Mouse (Mus musculus) kidney, postnatal 0 days (tissue): ENCODE measurements around the gene Sf3b3. TPM values are rescaled to one million over a fixed set of nuclear protein-coding genes. Genes with fewer than 3 reads are reported as not detected.

ENCODE experiments used
- ATAC-seq: fragments of 200-750 bp; cut with Nextera tagmentation; replicated peaks from 2 replicates; pipeline ENCODE4 v1.8.0; 2017; ENCODE audit warnings: low read depth, moderate number of reproducible peaks, moderate TSS enrichment, moderate library complexity; ENCODE audit not compliant: low FRiP score
- DNase-seq: peaks from one replicate; pipeline ENCODE4 v3.0.0-alpha.2; 2016; ENCODE audit warnings: low spot score
- H3K27ac ChIP-seq: fragments of 300-500 bp; sonication (generic); 2 replicates; pipeline ENCODE4 v1.5.1; 2014; ENCODE audit warnings: mild to moderate bottlenecking
- H3K27me3 ChIP-seq: fragments of 300-500 bp; sonication (generic); 2 replicates; pipeline ENCODE4 v1.6.1; 2014; ENCODE audit warnings: low read length, mixed read lengths; ENCODE audit not compliant: insufficient read depth
- H3K36me3 ChIP-seq: fragments of 300-500 bp; sonication (generic); 2 replicates; pipeline ENCODE4 v1.6.1; 2014; ENCODE audit warnings: low read length, mixed read lengths; ENCODE audit not compliant: insufficient read depth
- H3K4me1 ChIP-seq: fragments of 300-500 bp; sonication (generic); replicated peaks from 2 replicates; pipeline ENCODE4 v1.6.1; 2014; ENCODE audit warnings: antibody characterized with exemption, low read length, mixed read lengths; ENCODE audit not compliant: insufficient read depth
- H3K4me2 ChIP-seq: fragments of 300-500 bp; sonication (generic); 2 replicates; pipeline ENCODE4 v1.6.1; 2014; ENCODE audit warnings: mild to moderate bottlenecking, low read length, moderate library complexity, mixed read lengths
- H3K4me3 ChIP-seq: fragments of 300-500 bp; sonication (generic); replicated peaks from 2 replicates; pipeline ENCODE4 v1.5.1; 2014; ENCODE audit warnings: low read depth, low read length
- H3K9ac ChIP-seq: fragments of 300-500 bp; sonication (generic); 2 replicates; pipeline ENCODE4 v1.6.1; 2014; ENCODE audit warnings: low read depth, low read length
- H3K9me3 ChIP-seq: fragments of 300-500 bp; sonication (generic); replicated peaks from 2 replicates; pipeline ENCODE4 v1.6.1; 2016; ENCODE audit warnings: low read length, inconsistent platforms, mixed read lengths
- CTCF ChIP-seq: IDR thresholded peaks from 2 replicates; pipeline ENCODE4 v1.5.1; 2016; ENCODE audit warnings: antibody characterized with exemption, low read depth, mild to moderate bottlenecking, moderate library complexity
- WGBS: fragments of 180-500 bp; shearing (Covaris S2); extraction: QIAGEN DNeasy Blood & Tissue Kit; methylation state at CpG from one replicate; pipeline ENCODE4 v1.1.7; 2014; 5-methylcytosine and 5-hydroxymethylcytosine counted together
- polyA plus RNA-seq: library from polyadenylated mRNA; unstranded; fragments of >200 nt; fragmentation: Nextera tagmentation; extraction: Ambion mirVana; gene quantifications from 2 replicates; pipeline ENCODE4 v1.2.1, GENCODE M21; 2015

The Sf3b3 gene
- polyA plus RNA-seq, 1 experiment from 2014 or later, result 80.1 TPM

DNA sequence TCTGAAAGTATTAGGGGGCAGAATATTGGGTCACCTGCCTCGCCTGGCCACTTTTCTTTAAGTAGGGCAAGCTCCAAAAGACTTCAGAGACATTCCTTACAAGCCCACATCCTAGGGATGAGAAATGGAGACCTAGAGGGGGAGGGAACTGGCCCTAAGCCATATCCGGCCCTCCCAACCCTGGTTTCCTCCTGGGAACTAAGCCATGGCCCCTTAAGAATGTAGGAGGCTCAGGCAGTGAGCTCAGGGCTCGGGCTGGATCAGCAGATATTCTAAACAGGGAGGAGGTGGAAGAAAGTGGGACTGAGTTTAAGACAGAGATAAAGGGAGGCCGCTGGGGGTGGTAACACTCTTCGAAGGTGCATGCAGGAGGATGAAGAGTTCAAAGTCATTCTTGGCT lies 85.4 kb downstream of the Sf3b3 start:
- Histone ChIP-seq H3K27me3 (no peaks in the 10 kb centered on the region), H3K4me2 (0 out of 2 replicates have a peak overlapping the region, but pooled peaks have one; percentile 8), H3K9ac (no peak overlapping the region), H3K36me3 (no peaks in the 10 kb centered on the region), H3K27ac (peak overlapping the region; percentile 62; the same call in 1 of the 2 replicates), H3K4me3 (no peak overlapping the region), H3K4me1 (0 out of 2 replicates have a peak, but pooled peaks cover 3% of the 10 kb centered on the region), H3K9me3 (no peaks in the 10 kb centered on the region)
- ATAC-seq, result no peak
- TF ChIP-seq CTCF, result no peak
- WGBS, result 32% methylated on average over 5 of the region's 5 CpGs
- peak; percentile 86 for DNase-seq

DNA sequence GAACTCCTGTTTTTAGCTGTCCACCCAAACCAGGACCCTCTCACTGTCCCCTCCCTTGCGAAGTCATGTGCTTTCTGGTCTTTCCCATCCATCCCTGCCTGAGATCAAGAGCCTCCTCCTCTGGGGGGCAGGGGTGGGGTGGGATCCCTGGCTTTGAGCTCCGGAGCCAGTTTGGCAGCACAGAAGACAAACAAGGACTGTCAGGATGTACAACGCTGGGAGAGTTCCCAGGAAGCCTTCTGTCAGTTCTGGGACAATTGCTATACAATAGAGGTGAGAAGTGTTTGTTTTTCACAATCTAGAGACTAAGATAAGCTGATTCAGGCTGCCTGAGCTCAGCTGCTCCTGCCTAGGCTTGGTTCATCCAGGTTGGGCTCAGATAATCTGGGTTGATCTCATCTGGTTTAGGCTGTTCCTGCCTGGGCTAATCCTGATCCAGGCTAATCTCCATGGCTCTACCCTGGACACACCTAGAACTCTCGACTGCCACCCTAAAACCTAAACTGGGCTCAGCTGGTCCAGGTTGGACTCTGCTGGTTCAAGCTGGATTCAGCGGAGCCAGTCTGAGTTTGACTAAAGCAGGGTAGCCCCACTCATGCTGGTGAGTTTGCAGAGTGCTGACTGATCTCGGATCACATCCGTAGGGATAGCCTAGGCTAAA lies 86.2 kb downstream of the Sf3b3 start:
- no peak overlapping the region for H3K4me2 ChIP-seq
- 66% methylated on average over 7 of the region's 7 CpGs for WGBS
- H3K27me3 ChIP-seq, result no peaks in the 10 kb centered on the region
- TF ChIP-seq CTCF, result no peak
- H3K4me3 ChIP-seq, result no peak overlapping the region
- no peaks in the 10 kb centered on the region for H3K36me3 ChIP-seq
- DNase-seq (peak; percentile 47), ATAC-seq (no peak)
- H3K9ac ChIP-seq, result no peak overlapping the region
- peak overlapping the region; percentile 62; the same call in 1 of the 2 replicates for H3K27ac ChIP-seq
- H3K4me1 ChIP-seq, result 0 out of 2 replicates have a peak, but pooled peaks cover 3% of the 10 kb centered on the region
- H3K9me3 ChIP-seq, result no peaks in the 10 kb centered on the region

Other genes starting within 250 kb of the Sf3b3 start
- 14.9 and 16.1 TPM in 2 replicates for gene Vac14, start 228.2 kb downstream of the Sf3b3 start, polyA plus RNA-seq
- 8.7 and 12.4 TPM in 2 replicates for gene Mtss1l, start 125.3 kb downstream of the Sf3b3 start, polyA plus RNA-seq
- 5.2 and 7.5 TPM in 2 replicates for gene Il34, start 40.9 kb downstream of the Sf3b3 start, polyA plus RNA-seq
- 47.2 and 57.3 TPM in 2 replicates for gene Cog4, start 187 bp downstream of the Sf3b3 start, polyA plus RNA-seq
- gene Fuk, start 55.7 kb upstream of the Sf3b3 start, polyA plus RNA-seq, result 10.1 and 10.7 TPM in 2 replicates
- gene St3gal2, start 73.1 kb upstream of the Sf3b3 start, polyA plus RNA-seq, result 15.1 and 17.2 TPM in 2 replicates
- 13.3 and 13.7 TPM in 2 replicates for gene Ddx19a, start 151.0 kb upstream of the Sf3b3 start, polyA plus RNA-seq
- 4.4 and 4.8 TPM in 2 replicates for gene Ddx19b, start 185.0 kb upstream of the Sf3b3 start, polyA plus RNA-seq
- gene Aars, start 186.4 kb upstream of the Sf3b3 start, polyA plus RNA-seq, result 39.6 and 42.2 TPM in 2 replicates
- gene Exosc6, start 209.6 kb upstream of the Sf3b3 start, polyA plus RNA-seq, result 29.8 and 37.6 TPM in 2 replicates
- gene Clec18a, start 245.6 kb upstream of the Sf3b3 start, polyA plus RNA-seq, result 76.6 and 89.9 TPM in 2 replicates
- 8.5 and 9.7 TPM in 2 replicates for gene Pdpr, start 247.8 kb upstream of the Sf3b3 start, polyA plus RNA-seq